8 mouse cellular contexts compared by ENCODE assay signal in genomic region chr2:127831401-127832102, GRCm38 (mm10). TPM values are rescaled to one million over a fixed set of nuclear protein-coding genes. Genes with fewer than 3 reads are reported as not detected.
A peak's percentile ranks its signal among the peaks of the same experiment; 100 is the strongest.
DNase-seq lines count a peak whose midpoint lies in the region; ATAC-seq and TF ChIP-seq lines count a peak whose summit lies in the region.

Gene Bub1 (minus strand): TSS chr2:127831865.

- peak within 1 kb of the TSS; percentile 84 for H3K9ac ChIP-seq in CH12.LX (ENCODE audit: insufficient read depth, low read depth)
- H3K9ac ChIP-seq in forebrain, embryonic 12.5 days = peak within 1 kb of the TSS; percentile 61
- peak within 1 kb of the TSS; percentile 65 for H3K9ac ChIP-seq in liver, postnatal 0 days (replicated peaks)
- H3K9ac ChIP-seq in neural tube, embryonic 14.5 days (replicated peaks; ENCODE audit: low read depth, low read length) = peak within 1 kb of the TSS; percentile 29; the same call in 1 of the 2 replicates

- peaks cover 0 to 15% of the 10 kb centered on the region in 2 experiments; a peak in 1 of 4 replicates for H3K4me1 ChIP-seq in CH12.LX (ENCODE audit: control insufficient read depth in 1 of 2, insufficient read depth in 2 of 2)
- H3K4me1 ChIP-seq in forebrain, embryonic 12.5 days = peaks cover 17% of the 10 kb centered on the region
- H3K4me1 ChIP-seq in liver, postnatal 0 days (ENCODE audit: insufficient read depth) = peaks cover 8% of the 10 kb centered on the region
- no peaks in the 10 kb centered on the region for H3K4me1 ChIP-seq in neural tube, embryonic 14.5 days (ENCODE audit: control insufficient read depth, insufficient read depth, low read length)

- TF ChIP-seq EP300 in CH12.LX (IDR thresholded peaks at IDR 0.05; ENCODE audit: low read length) = no peak
- TF ChIP-seq EP300 in liver, postnatal 0 days (IDR thresholded peaks at IDR 0.05; ENCODE audit: low read depth) = no peak

- peaks cover 4 to 21% of the 10 kb centered on the region in 2 experiments for H3K36me3 ChIP-seq in CH12.LX (replicated peaks in 1 of 2; ENCODE audit: control insufficient read depth in 1 of 2, insufficient read depth in 1 of 2, low read length in 1 of 2)
- H3K36me3 ChIP-seq in forebrain, embryonic 12.5 days (replicated peaks) = no peaks in the 10 kb centered on the region
- H3K36me3 ChIP-seq in liver, postnatal 0 days (replicated peaks; ENCODE audit: insufficient read depth, low read length) = peaks cover 7% of the 10 kb centered on the region
- H3K36me3 ChIP-seq in neural tube, embryonic 14.5 days (ENCODE audit: control insufficient read depth, insufficient read depth, low read length) = no peaks in the 10 kb centered on the region

- TF ChIP-seq RAD21 in CH12.LX (IDR thresholded peaks at IDR 0.05; ENCODE audit: low read depth, low read length) = no peak

- no peak for TF ChIP-seq CTCF in CH12.LX (conservative IDR thresholded peaks at IDR 0.05 in 1 of 2, IDR thresholded peaks at IDR 0.05 in 1 of 2; ENCODE audit: low read depth in 2 of 2, low read length in 2 of 2)
- TF ChIP-seq CTCF in liver, postnatal 0 days (IDR thresholded peaks at IDR 0.05; ENCODE audit: low read depth) = no peak

- H3K4me3 ChIP-seq in CH12.LX (replicated peaks in 1 of 3; ENCODE audit: low read depth in 2 of 3, low read length in 2 of 3, poor library complexity in 1 of 3) = peak within 1 kb of the TSS; percentile 84 to 90 (median 89)
- peak within 1 kb of the TSS; percentile 77 for H3K4me3 ChIP-seq in forebrain, embryonic 12.5 days (replicated peaks)
- H3K4me3 ChIP-seq in liver, postnatal 0 days (ENCODE audit: low read depth, low read length) = peak within 1 kb of the TSS; percentile 84
- H3K4me3 ChIP-seq in neural tube, embryonic 14.5 days (ENCODE audit: low read depth, low read length) = peak within 1 kb of the TSS; percentile 38

- under 1% methylated on average over 56 of the region's 56 CpGs for WGBS in forebrain, embryonic 12.5 days
- 1% methylated on average over 56 of the region's 56 CpGs for WGBS in large intestine, adult 2 months
- under 1% methylated on average over 56 of the region's 56 CpGs for WGBS in liver, postnatal 0 days (ENCODE audit: insufficient replicate concordance)
- WGBS in neural tube, embryonic 14.5 days = under 1% methylated on average over 56 of the region's 56 CpGs

- H3K4me2 ChIP-seq in CH12.LX (ENCODE audit: insufficient read depth, low read depth, poor library complexity, severe bottlenecking) = peak within 1 kb of the TSS; percentile 100
- peak within 1 kb of the TSS; percentile 71 for H3K4me2 ChIP-seq in forebrain, embryonic 12.5 days
- peak within 1 kb of the TSS; percentile 89 for H3K4me2 ChIP-seq in liver, postnatal 0 days (ENCODE audit: low read depth, low read length)
- H3K4me2 ChIP-seq in neural tube, embryonic 14.5 days (ENCODE audit: low read depth, low read length) = peak within 1 kb of the TSS; percentile 51

- dilution Hi-C loops in CH12.LX (cut with MboI; ENCODE audit: extremely low pct_ligation_motif_present, extremely low pct_unique_long_range_greater_than_20kb, low sequenced_read_pairs) = no loop called here

- intact Hi-C loops in heart, postnatal 10 days (cut with DNase I) = no loop called here

- peak within 1 kb of the TSS; percentile 14; the same call in 1 of the 2 replicates for H3K27ac ChIP-seq in CH12.LX (ENCODE audit: insufficient read depth, low read depth)
- no peak within 1 kb of the TSS for H3K27ac ChIP-seq in forebrain, embryonic 12.5 days
- no peak within 1 kb of the TSS for H3K27ac ChIP-seq in liver, postnatal 0 days (ENCODE audit: low read depth)
- H3K27ac ChIP-seq in neural tube, embryonic 14.5 days (ENCODE audit: low read depth, low read length) = no peak within 1 kb of the TSS

- in situ Hi-C loops in CH12.LX (cut with MboI; ENCODE audit: low pct_ligation_motif_present, low pct_unique_long_range_greater_than_20kb, low sequenced_read_pairs) = no loop called here

- H3K79me2 ChIP-seq in CH12.LX (replicated peaks; ENCODE audit: control insufficient read depth, extremely low read depth, insufficient read depth, poor library complexity, severe bottlenecking) = peaks cover 22% of the 10 kb centered on the region

- no peaks in the 10 kb centered on the region for H3K9me3 ChIP-seq in CH12.LX (replicated peaks; ENCODE audit: low read length)
- no peaks in the 10 kb centered on the region for H3K9me3 ChIP-seq in forebrain, embryonic 12.5 days
- H3K9me3 ChIP-seq in liver, postnatal 0 days (ENCODE audit: low read length) = no peaks in the 10 kb centered on the region
- H3K9me3 ChIP-seq in neural tube, embryonic 14.5 days (ENCODE audit: control insufficient read depth, low read length) = no peaks in the 10 kb centered on the region

- peak; percentile 90 for TF ChIP-seq POLR2A in CH12.LX (IDR thresholded peaks at IDR 0.05; ENCODE audit: low read depth, low read length)

- ATAC-seq in forebrain, embryonic 12.5 days (ENCODE audit: low FRiP score) = peak; percentile 99
- peak; percentile 99 for ATAC-seq in liver, postnatal 0 days
- ATAC-seq in neural tube, embryonic 14.5 days (ENCODE audit: low read depth) = peak; percentile 100

- peak; percentile 92 for DNase-seq in CH12.LX (ENCODE audit: extremely low read depth)
- peak; percentile 80 for DNase-seq in c-Kit-positive CD71-positive TER-119-negative erythroid progenitor cells, embryonic 14.5 days (ENCODE audit: low read depth)
- peak; percentile 95 for DNase-seq in heart, postnatal 10 days
- peak; percentile 67 for DNase-seq in large intestine, adult 2 months (ENCODE audit: low read depth, low spot score)
- peak; percentile 97 for DNase-seq in liver, postnatal 0 days
- peak; percentile 98 for DNase-seq in testis, postnatal 10 days (ENCODE audit: low spot score)

- peaks cover 13% of the 10 kb centered on the region for H3K27me3 ChIP-seq in CH12.LX (replicated peaks)
- peaks cover 7% of the 10 kb centered on the region; the same call in 1 of the 2 replicates for H3K27me3 ChIP-seq in forebrain, embryonic 12.5 days
- no peaks in the 10 kb centered on the region for H3K27me3 ChIP-seq in liver, postnatal 0 days (ENCODE audit: insufficient read depth, low read length)
- H3K27me3 ChIP-seq in neural tube, embryonic 14.5 days (ENCODE audit: control insufficient read depth, insufficient read depth, low read length) = no peaks in the 10 kb centered on the region

TF ChIP-seq in CH12.LX, 34 proteins besides CTCF, POLR2A, EP300 and RAD21 (continues in another document):
- TF ChIP-seq MAFK (IDR thresholded peaks at IDR 0.05; ENCODE audit: insufficient replicate concordance, low read length) (no peak), ELF1 (IDR thresholded peaks at IDR 0.05; ENCODE audit: low read depth, low read length) (no peak; the same call in 1 of the 2 replicates), IRF4 (IDR thresholded peaks at IDR 0.05; ENCODE audit: low read depth, low read length) (peak; percentile 18; the same call in 1 of the 2 replicates), TCF12 (IDR thresholded peaks at IDR 0.05; ENCODE audit: low read depth, low read length) (no peak; the same call in 1 of the 2 replicates), SMC3 (IDR thresholded peaks at IDR 0.05; ENCODE audit: low read depth, low read length) (no peak), CHD1 (IDR thresholded peaks at IDR 0.05; ENCODE audit: low read depth, low read length) (no peak), UBTF (IDR thresholded peaks at IDR 0.05; ENCODE audit: low read depth, low read length) (peak; percentile 82; the same call in 1 of the 2 replicates), SIN3A (IDR thresholded peaks at IDR 0.05; ENCODE audit: low read length) (peak; percentile 98), USF2 (conservative IDR thresholded peaks at IDR 0.05; ENCODE audit: low read depth, low read length) (no peak), JUN (IDR thresholded peaks at IDR 0.05; ENCODE audit: insufficient read depth, low read depth, low read length) (no peak), JUND (conservative IDR thresholded peaks at IDR 0.05; ENCODE audit: low read depth, low read length) (no peak), BHLHE40 (IDR thresholded peaks at IDR 0.05; ENCODE audit: low read depth, low read length) (peak; percentile 38; the same call in 1 of the 2 replicates), PAX5 (IDR thresholded peaks at IDR 0.05; ENCODE audit: low read length) (no peak), GABPA (IDR thresholded peaks at IDR 0.05; ENCODE audit: insufficient replicate concordance, low read depth, low read length) (no peak), CHD2 (IDR thresholded peaks at IDR 0.05; ENCODE audit: low read length) (peak; percentile 86), MAX (IDR thresholded peaks at IDR 0.05; ENCODE audit: low read length) (peak; percentile 52; the same call in 1 of the 2 replicates), RCOR1 (conservative IDR thresholded peaks at IDR 0.05; ENCODE audit: low read depth, low read length) (no peak), HCFC1 (IDR thresholded peaks at IDR 0.05; ENCODE audit: low read depth, low read length) (peak; percentile 58; the same call in 1 of the 2 replicates), USF1 (IDR thresholded peaks at IDR 0.05; ENCODE audit: low read depth, low read length) (no peak), KAT2A (IDR thresholded peaks at IDR 0.05; ENCODE audit: insufficient replicate concordance, low read length) (0 out of 2 replicates have a peak, but pooled peaks have one; percentile 48), MEF2A (IDR thresholded peaks at IDR 0.05; ENCODE audit: borderline replicate concordance, low read depth, low read length) (no peak), NRF1 (IDR thresholded peaks at IDR 0.05; ENCODE audit: low read depth, low read length) (peak; percentile 84), NELFE (IDR thresholded peaks at IDR 0.05; ENCODE audit: low read depth, low read length) (peak; percentile 92), ZC3H11A (IDR thresholded peaks at IDR 0.05; ENCODE audit: low read depth, low read length) (no peak), MYC (IDR thresholded peaks at IDR 0.05; ENCODE audit: low read depth, low read length) (no peak), MXI1 (IDR thresholded peaks at IDR 0.05; ENCODE audit: low read depth, low read length) (peak; percentile 89), E2F4 (IDR thresholded peaks at IDR 0.05; ENCODE audit: insufficient replicate concordance, low read depth, low read length) (peak; percentile 89; the same call in 1 of the 2 replicates), ZKSCAN1 (IDR thresholded peaks at IDR 0.05; ENCODE audit: borderline replicate concordance, low read depth, low read length) (no peak)

RNA-seq across cellular contexts. Expression of gene Bub1, which starts in this region (rescaled TPM):
- total RNA-seq in CH12.LX (2012; rRNA removed) (46.6 and 47.0 TPM in 2 replicates), CH12.LX (2014; rRNA removed) (131 and 133 TPM in 2 replicates)
- 59.0 and 66.2 TPM in 2 replicates for polyA plus RNA-seq in CH12.LX (2012; ENCODE audit: insufficient read length, low read depth)
- 75.3 and 83.4 TPM in 2 replicates for polyA plus RNA-seq in forebrain, embryonic 12.5 days (2016; fragmentation: Nextera tagmentation; extraction: Ambion mirVana)
- total RNA-seq in heart, postnatal 10 days (2021) = 1 to 10 TPM; 5.6 to 6.0 TPM
- polyA plus RNA-seq in large intestine, adult 2 months (2012; rRNA removed) = 4.3 and 7.0 TPM in 2 replicates
- 7.8 and 9.5 TPM in 2 replicates for polyA plus RNA-seq in liver, postnatal 0 days (2015; fragmentation: Nextera tagmentation; extraction: Ambion mirVana)
- 1.9 and 2.8 TPM in 2 replicates for polyA plus RNA-seq in neural tube, embryonic 14.5 days (2014; fragmentation: Nextera tagmentation; extraction: Ambion mirVana)

Comparison
In these comparisons a context has a peak if more than half of its experiments do, and no peak if none do; other contexts are left out.
1. RNA of gene Bub1 (total RNA-seq): 46.6 to 133 TPM in CH12.LX; 5.6 to 6.0 TPM in heart, postnatal 10 days; every median in the first group is over 4 times any median in the second.
2. H3K4me3 ChIP-seq: peak in every context shown above with its lines; median percentile 89 in CH12.LX; 84 in liver, postnatal 0 days; 77 in forebrain, embryonic 12.5 days; 38 in neural tube, embryonic 14.5 days.
3. H3K9ac ChIP-seq: peak in every context shown above with its lines; median percentile 84 in CH12.LX; 65 in liver, postnatal 0 days; 61 in forebrain, embryonic 12.5 days; 29 in neural tube, embryonic 14.5 days.
4. Peak in every context shown above with its lines, with median percentiles within 50 percentile points of each other: DNase-seq, H3K4me2 ChIP-seq and ATAC-seq.